Comparison of ENCODE assay signal across 23 mouse cellular contexts in genomic region chr4:47362662-47363061, GRCm38 (mm10). TPM values are rescaled to one million over a fixed set of nuclear protein-coding genes. Genes with fewer than 3 reads are reported as not detected.
DNase-seq lines count a peak whose midpoint lies in the region; ATAC-seq and TF ChIP-seq lines count a peak whose summit lies in the region.
"Had no signal": no experiment of that assay in that cellular context is flagged by ENCODE, and none has a peak within 500 bp of the region (broad histone marks: within the 10 kb centered on the region; RNA-seq: fewer than 3 reads in every experiment).

No protein-coding gene starts in this region.

- TF ChIP-seq POLR2A in lung, adult 2 months (IDR thresholded peaks at IDR 0.05; ENCODE audit: borderline replicate concordance, extremely low read depth, low read depth, low read length) = no peak
- TF ChIP-seq POLR2A in MEL (IDR thresholded peaks at IDR 0.05; ENCODE audit: control insufficient read depth in 1 of 2, insufficient read depth in 1 of 2, low read depth in 1 of 2, low read length in 2 of 2, poor library complexity in 1 of 2) = no peak

- H3K79me2 ChIP-seq in MEL (ENCODE audit: control insufficient read depth, insufficient read depth, low read length, poor library complexity) = peaks cover 6% of the 10 kb centered on the region; the same call in 1 of the 2 replicates

- ATAC-seq in heart, embryonic 15.5 days (replicated peaks; ENCODE audit: insufficient number of reproducible peaks, insufficient read depth, low FRiP score, low read depth) = no peak
- ATAC-seq in lung, embryonic 16.5 days (ENCODE audit: low read depth) = no peak
- ATAC-seq: activated CD4-positive, CD25-positive, alpha-beta regulatory T cell, adult 4 months; CD4-positive, CD25-positive, alpha-beta regulatory T cell, adult 4 months; Patski had no signal

- intact Hi-C loops in gastrocnemius, adult 2 months (cut with DNase I) = no loop called here

- H3K9me3 ChIP-seq in heart, embryonic 15.5 days (replicated peaks) = no peaks in the 10 kb centered on the region
- H3K9me3 ChIP-seq in lung, embryonic 16.5 days (ENCODE audit: control insufficient read depth, low read length) = no peaks in the 10 kb centered on the region
- no peaks in the 10 kb centered on the region for H3K9me3 ChIP-seq in MEL (replicated peaks; ENCODE audit: insufficient read depth, low read length)
- H3K9me3 ChIP-seq: G1E had no signal

- peak overlapping the region; percentile 73 for H3K27ac ChIP-seq in gastrocnemius, adult 2 months
- 0 out of 2 replicates have a peak overlapping the region, but pooled peaks have one; percentile 15 for H3K27ac ChIP-seq in heart, embryonic 15.5 days
- 0 out of 2 replicates have a peak overlapping the region, but pooled peaks have one; percentile 1 for H3K27ac ChIP-seq in lung, embryonic 16.5 days (ENCODE audit: low read length)
- H3K27ac ChIP-seq in MEL (ENCODE audit: control insufficient read depth, low read depth, low read length) = no peak overlapping the region
- H3K27ac ChIP-seq in layer of hippocampus, adult 2 months = no peak overlapping the region

- TF ChIP-seq CTCF in gastrocnemius, adult 2 months (IDR thresholded peaks at IDR 0.05) = 0 out of 2 replicates have a peak, but pooled peaks have one; percentile 3
- no peak for TF ChIP-seq CTCF in lung, adult 2 months (IDR thresholded peaks at IDR 0.05; ENCODE audit: insufficient read depth, low read length)
- peak in 1 of 3 experiments; percentile 29; a peak in 1 of 6 replicates for TF ChIP-seq CTCF in MEL (IDR thresholded peaks at IDR 0.05 in 2 of 3, conservative IDR thresholded peaks at IDR 0.05 in 1 of 3; ENCODE audit: control insufficient read depth in 1 of 3, insufficient read depth in 1 of 3, low read depth in 2 of 3, low read length in 3 of 3, poor library complexity in 1 of 3, severe bottlenecking in 1 of 3)
- no peak for TF ChIP-seq CTCF in layer of hippocampus, adult 2 months (conservative IDR thresholded peaks at IDR 0.05)

- no peak overlapping the region for H3K9ac ChIP-seq in heart, embryonic 15.5 days
- H3K9ac ChIP-seq in lung, embryonic 16.5 days (ENCODE audit: low read length) = no peak overlapping the region
- no peak overlapping the region for H3K9ac ChIP-seq in MEL (ENCODE audit: control insufficient read depth, low read depth, low read length, poor library complexity, severe bottlenecking)

- TF ChIP-seq EP300 in MEL (IDR thresholded peaks at IDR 0.05; ENCODE audit: low read depth in 1 of 2, low read length in 2 of 2) = peak; percentile 44 to 64; a peak in 3 of 4 replicates

- no peak overlapping the region for H3K4me3 ChIP-seq in gastrocnemius, adult 2 months
- H3K4me3 ChIP-seq in heart, embryonic 15.5 days = no peak overlapping the region
- no peak overlapping the region for H3K4me3 ChIP-seq in lung, embryonic 16.5 days (ENCODE audit: low read length)
- no peak overlapping the region for H3K4me3 ChIP-seq in lung, adult 2 months (replicated peaks; ENCODE audit: extremely low read depth, low read depth, low read length)
- no peak overlapping the region for H3K4me3 ChIP-seq in MEL (ENCODE audit: control insufficient read depth in 1 of 2, insufficient read depth in 1 of 2, low read depth in 2 of 2, low read length in 2 of 2)
- H3K4me3 ChIP-seq in layer of hippocampus, adult 2 months = no peak overlapping the region

- no peaks in the 10 kb centered on the region for H3K36me3 ChIP-seq in heart, embryonic 15.5 days
- H3K36me3 ChIP-seq in lung, embryonic 16.5 days (ENCODE audit: control insufficient read depth, insufficient read depth, low read length) = no peaks in the 10 kb centered on the region
- H3K36me3 ChIP-seq in MEL (ENCODE audit: control insufficient read depth in 1 of 2, insufficient read depth in 2 of 2, low read length in 2 of 2) = peaks cover 0 to 30% of the 10 kb centered on the region in 2 experiments; a peak in 2 of 4 replicates

- H3K4me2 ChIP-seq in heart, embryonic 15.5 days = no peak overlapping the region
- H3K4me2 ChIP-seq in lung, embryonic 16.5 days (ENCODE audit: low read depth, low read length) = no peak overlapping the region

- no peak for DNase-seq in gastrocnemius, adult 2 months
- no peak for DNase-seq in gastrocnemius, postnatal 25 days
- no peak for DNase-seq in heart, adult 8-10 months (ENCODE audit: low spot score)
- no peak for DNase-seq in lung, adult 2 months
- peak; percentile 49 for DNase-seq in MEL (ENCODE audit: low read depth, low spot score)
- no peak for DNase-seq in layer of hippocampus, adult 2 months (ENCODE audit: low spot score in 2 of 2)
- DNase-seq: adrenal gland, adult 2 months; adrenal gland, adult 8-10 months; adrenal gland, postnatal 10 days; adrenal gland, postnatal 14 days; adrenal gland, postnatal 25 days; adrenal gland, postnatal 36 days; B cell, adult 2 months; cerebellum, adult 11 months; cerebellum, adult 11-12 months; cerebellum, adult 18-20 months had no signal

- peak; percentile 15 for TF ChIP-seq RAD21 in MEL (IDR thresholded peaks at IDR 0.05; ENCODE audit: low read depth, low read length)

- 82% methylated on average over 2 of the region's 2 CpGs for WGBS in heart, embryonic 15.5 days
- 77% methylated on average over 2 of the region's 2 CpGs for WGBS in lung, embryonic 16.5 days
- WGBS in lung, adult 2 months = 85% methylated on average over 2 of the region's 2 CpGs

- H3K4me1 ChIP-seq in heart, embryonic 15.5 days (replicated peaks) = peaks cover 41% of the 10 kb centered on the region
- H3K4me1 ChIP-seq in lung, embryonic 16.5 days (replicated peaks; ENCODE audit: control insufficient read depth, insufficient read depth, low read length) = peaks cover 7% of the 10 kb centered on the region
- peaks cover 5% of the 10 kb centered on the region for H3K4me1 ChIP-seq in lung, adult 2 months (ENCODE audit: control insufficient read depth, insufficient read depth, low read length)
- peaks cover 4 to 10% of the 10 kb centered on the region in 2 experiments; a peak in 3 of 4 replicates for H3K4me1 ChIP-seq in MEL (ENCODE audit: control insufficient read depth in 1 of 2, insufficient read depth in 2 of 2, low read length in 2 of 2)

- H3K27me3 ChIP-seq in heart, embryonic 15.5 days = no peaks in the 10 kb centered on the region
- no peaks in the 10 kb centered on the region for H3K27me3 ChIP-seq in lung, embryonic 16.5 days (ENCODE audit: control insufficient read depth, insufficient read depth, low read depth, low read length)
- H3K27me3 ChIP-seq in MEL (ENCODE audit: control insufficient read depth in 1 of 2, insufficient read depth in 2 of 2, low read length in 2 of 2) = no peaks in the 10 kb centered on the region
- H3K27me3 ChIP-seq: CH12.LX, Patski had no signal

TF ChIP-seq in MEL, 35 proteins besides CTCF, POLR2A, EP300 and RAD21 (continues in another document):
- 0 out of 2 replicates have a peak, but pooled peaks have one; percentile 42 for TF ChIP-seq SIN3A (IDR thresholded peaks at IDR 0.05; ENCODE audit: low read length)
- TF ChIP-seq GABPA (IDR thresholded peaks at IDR 0.05; ENCODE audit: low read depth, low read length) = no peak
- no peak for TF ChIP-seq POLR2AphosphoS5 (IDR thresholded peaks at IDR 0.05; ENCODE audit: borderline replicate concordance, low read depth, low read length)
- TF ChIP-seq GATA1 (IDR thresholded peaks at IDR 0.05; ENCODE audit: low read depth, low read length) = peak; percentile 71
- TF ChIP-seq ETS1 (IDR thresholded peaks at IDR 0.05; ENCODE audit: low read depth, low read length) = peak; percentile 11; the same call in 1 of the 2 replicates
- no peak for TF ChIP-seq MXI1 (IDR thresholded peaks at IDR 0.05; ENCODE audit: low read depth, low read length)
- no peak for TF ChIP-seq ZMIZ1 (IDR thresholded peaks at IDR 0.05; ENCODE audit: low read depth, low read length)
- no peak for TF ChIP-seq USF2 (IDR thresholded peaks at IDR 0.05; ENCODE audit: borderline replicate concordance in 1 of 2, insufficient read depth in 1 of 2, low read depth in 1 of 2, low read length in 2 of 2)
- no peak for TF ChIP-seq NRF1 (IDR thresholded peaks at IDR 0.05; ENCODE audit: insufficient read depth, low read depth, low read length, poor library complexity, severe bottlenecking)
- TF ChIP-seq HCFC1 (IDR thresholded peaks at IDR 0.05; ENCODE audit: low read depth, low read length) = no peak
- peak; percentile 53; the same call in 1 of the 2 replicates for TF ChIP-seq ELF1 (IDR thresholded peaks at IDR 0.05; ENCODE audit: low read depth, low read length)
- TF ChIP-seq USF1 (IDR thresholded peaks at IDR 0.05; ENCODE audit: low read depth, low read length) = no peak
- no peak for TF ChIP-seq E2F4 (IDR thresholded peaks at IDR 0.05; ENCODE audit: borderline replicate concordance, low read depth, low read length)
- TF ChIP-seq MEF2A (IDR thresholded peaks at IDR 0.05; ENCODE audit: extremely low read depth, insufficient replicate concordance, low read depth, low read length, poor library complexity, severe bottlenecking) = no peak
- TF ChIP-seq MAX (IDR thresholded peaks at IDR 0.05; ENCODE audit: low read length) = no peak
- no peak for TF ChIP-seq MYC (IDR thresholded peaks at IDR 0.05; ENCODE audit: low read depth, low read length)
- no peak for TF ChIP-seq CHD1 (IDR thresholded peaks at IDR 0.05; ENCODE audit: low read depth, low read length)
- TF ChIP-seq ZNF384 (IDR thresholded peaks at IDR 0.05; ENCODE audit: low read depth, low read length) = peak; percentile 89
- 0 out of 2 replicates have a peak, but pooled peaks have one; percentile 26 for TF ChIP-seq TCF12 (IDR thresholded peaks at IDR 0.05; ENCODE audit: low read depth, low read length)
- TF ChIP-seq MYB (IDR thresholded peaks at IDR 0.05; ENCODE audit: low read depth, low read length) = no peak
- TF ChIP-seq RCOR1 (IDR thresholded peaks at IDR 0.05; ENCODE audit: low read depth, low read length) = peak; percentile 52; the same call in 1 of the 2 replicates
- no peak for TF ChIP-seq UBTF (IDR thresholded peaks at IDR 0.05; ENCODE audit: borderline replicate concordance, insufficient read depth, low read depth, low read length)
- no peak for TF ChIP-seq SMC3 (IDR thresholded peaks at IDR 0.05; ENCODE audit: low read depth, low read length)
- TF ChIP-seq JUND (IDR thresholded peaks at IDR 0.05; ENCODE audit: low read depth, low read length) = no peak

RNA-seq across cellular contexts. Expression of gene Tgfbr1, which starts 9.6 kb away (rescaled TPM):
- 10 to 100 TPM; 19.2 to 32.2 TPM for total RNA-seq in gastrocnemius, adult 2 months (2021)
- total RNA-seq in gastrocnemius, postnatal 25 days (2021) = 10 to 100 TPM; 16.7 to 18.5 TPM
- polyA plus RNA-seq in heart, embryonic 15.5 days (2015; fragmentation: Nextera tagmentation; extraction: Ambion mirVana) = 18.9 and 23.5 TPM in 2 replicates
- total RNA-seq in heart, adult 8-10 months (2022) = 10 to 100 TPM; 12.6 to 14.0 (median 13.2) TPM
- 25.9 and 27.7 TPM in 2 replicates for polyA plus RNA-seq in lung, embryonic 16.5 days (2015; fragmentation: Nextera tagmentation; extraction: Ambion mirVana)
- 6.2 and 9.9 TPM in 2 replicates for polyA plus RNA-seq in lung, adult 2 months (2012; rRNA removed)
- total RNA-seq in MEL (2012; rRNA removed) = 4.5 and 4.7 TPM in 2 replicates
- polyA plus RNA-seq in MEL (2012; ENCODE audit: insufficient read depth in 1 of 2, insufficient read length in 2 of 2, low read depth in 1 of 2, low replicate concordance in 2 of 2, missing spikeins in 1 of 2) = 1 to 10 TPM in 1 of 2 experiments, not detected in 1; 4.3 TPM
- total RNA-seq in layer of hippocampus, adult 2 months (2021) = 10 to 100 TPM; 19.9 to 24.4 TPM

Comparison
In these comparisons a context has a peak if more than half of its experiments do, and no peak if none do; other contexts are left out.
1. H3K27ac ChIP-seq: peak in gastrocnemius, adult 2 months (single experiment), heart, embryonic 15.5 days (single experiment) and lung, embryonic 16.5 days (single experiment); none in MEL (single experiment) and layer of hippocampus, adult 2 months (single experiment).